Mouse (Mus musculus) lung, postnatal 10 days (tissue): Measurements from ENCODE around the gene Hist1h3g.
"Not testable (repeated sequence)": the region's sequence is repeated elsewhere in the genome, so short reads cannot be mapped to it uniquely, and the experiment has no call there.

Source experiments
- DNase-seq: peaks from one replicate; pipeline ENCODE4 v3.0.0; 2021

Hist1h3g gene

DNA sequence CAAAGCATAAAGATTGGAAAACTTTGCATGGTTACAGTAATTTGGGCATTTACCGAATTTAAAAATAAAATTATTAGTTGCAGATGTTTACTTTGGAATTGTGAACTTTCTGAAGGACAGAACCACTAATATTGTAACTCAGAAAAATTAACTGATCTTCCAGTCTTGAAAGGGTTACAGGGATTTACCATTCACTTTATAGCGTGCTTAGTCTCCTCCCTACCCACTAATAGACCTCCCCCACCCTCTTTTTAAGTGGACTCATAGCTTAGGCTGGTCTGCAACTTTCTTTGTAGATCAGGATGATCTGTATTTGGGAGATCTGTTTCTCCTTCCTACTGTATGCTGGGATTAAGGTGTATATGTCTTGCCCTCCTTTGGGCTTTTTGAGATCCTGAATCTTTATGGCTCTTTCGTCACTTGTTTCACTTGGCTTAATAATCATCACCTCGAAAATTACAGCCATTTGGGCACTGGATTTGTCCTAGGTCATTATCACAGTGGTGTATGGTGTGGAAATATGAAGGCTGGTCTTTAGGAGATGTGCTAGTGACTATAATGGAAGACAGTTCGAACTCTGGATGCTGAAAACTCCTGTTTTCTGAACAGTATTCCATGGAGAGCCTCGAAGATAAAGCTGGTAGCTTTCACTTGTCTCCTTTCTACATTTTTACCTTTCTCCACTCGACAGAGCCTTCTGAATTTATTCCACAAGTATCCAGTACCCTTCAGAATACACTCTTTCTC lies 1.0 kb downstream of the Hist1h3g start:
- DNase-seq: no peak

DNA sequence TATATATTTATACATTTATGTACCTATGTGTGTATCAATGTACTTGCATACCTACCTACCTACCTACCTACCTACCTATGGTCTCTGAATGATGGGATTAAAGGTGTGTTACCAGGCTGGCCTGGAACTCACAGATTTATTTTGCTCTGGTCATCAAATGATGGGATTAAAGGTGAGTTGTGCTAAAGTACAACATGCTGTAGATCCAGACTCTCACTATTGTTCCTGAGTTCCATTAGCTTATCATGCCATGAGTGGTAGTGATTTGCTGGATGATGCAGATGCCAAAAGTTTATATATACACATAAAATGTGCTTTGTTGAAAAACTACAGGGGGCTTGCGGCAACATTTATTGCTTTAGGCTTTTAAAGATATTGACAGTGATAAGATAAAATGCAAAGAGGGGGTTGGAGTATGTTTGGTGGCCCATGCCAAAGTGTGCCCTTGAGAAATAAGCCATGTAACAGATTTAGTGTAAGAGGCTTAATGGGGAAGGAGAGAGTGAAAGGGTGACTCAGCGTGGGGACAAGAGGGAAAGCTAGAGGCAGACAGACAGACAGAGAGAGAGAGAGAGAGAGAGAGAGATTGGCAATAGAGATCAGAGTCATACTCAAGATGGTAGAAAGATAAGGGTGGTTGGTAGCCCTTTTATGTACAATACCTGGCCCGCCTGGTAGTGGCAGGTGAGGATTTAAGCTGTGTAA lies 1.9 kb downstream of the Hist1h3g start:
- DNase-seq: no peak

DNA sequence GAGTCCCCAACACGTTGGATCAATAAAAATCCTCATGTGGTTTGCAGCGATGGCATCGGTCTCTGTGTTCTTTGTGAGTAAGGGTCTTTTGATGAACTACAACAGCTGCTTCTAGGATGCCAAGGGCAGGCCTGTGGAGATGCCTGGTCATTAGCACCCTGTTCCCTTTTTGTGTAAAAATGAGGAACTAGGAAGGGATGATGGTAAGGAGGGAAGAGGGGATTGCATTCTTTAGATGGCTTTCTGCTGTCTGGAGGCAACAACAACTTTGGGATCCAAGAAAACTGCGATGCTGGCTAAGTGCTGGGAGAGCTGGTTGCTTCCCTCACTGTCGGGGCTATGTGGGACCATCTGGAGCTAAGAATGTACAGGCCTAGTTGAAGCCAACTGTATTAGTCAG lies 3.0 kb downstream of the Hist1h3g start:
- no peak for DNase-seq

DNA sequence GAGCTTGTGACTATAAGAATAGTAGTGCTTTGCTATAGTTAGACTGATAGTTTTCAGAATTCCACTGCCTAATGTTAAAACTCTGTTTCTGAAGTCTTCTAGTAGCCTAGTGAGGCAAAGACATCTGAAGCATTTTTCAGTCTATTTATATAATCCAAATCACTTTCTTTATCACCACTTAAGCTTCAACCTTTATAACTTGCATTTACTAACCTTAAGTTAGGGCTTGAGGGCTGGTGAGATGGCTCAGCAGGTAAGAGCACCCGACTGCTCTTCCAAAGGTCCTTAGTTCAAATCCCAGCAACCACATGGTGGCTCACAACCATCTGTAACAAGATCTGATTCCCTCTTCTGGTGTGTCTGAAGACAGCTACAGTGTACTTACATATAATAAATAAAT lies 4.6 kb downstream of the Hist1h3g start:
- not testable (repeated sequence) for DNase-seq

DNA sequence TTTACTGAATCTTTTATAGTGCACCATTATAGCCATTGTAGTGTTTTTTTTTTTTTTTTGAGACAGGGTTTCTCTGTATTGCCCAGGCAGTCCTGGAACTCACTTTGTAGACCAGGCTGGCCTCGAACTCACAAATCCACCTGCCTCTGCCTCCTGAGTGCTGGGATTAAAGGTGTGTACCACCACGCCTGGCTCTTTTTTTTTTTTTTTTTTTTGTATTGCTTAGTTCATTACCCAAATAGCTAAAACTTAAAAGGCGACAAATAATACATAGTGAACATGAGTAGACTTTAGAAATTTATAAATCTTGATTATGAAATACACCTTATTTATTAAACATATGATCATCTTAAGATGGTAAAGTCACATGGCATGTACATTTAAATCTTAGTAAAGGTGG lies 6.3 kb downstream of the Hist1h3g start:
- no peak for DNase-seq

DNA sequence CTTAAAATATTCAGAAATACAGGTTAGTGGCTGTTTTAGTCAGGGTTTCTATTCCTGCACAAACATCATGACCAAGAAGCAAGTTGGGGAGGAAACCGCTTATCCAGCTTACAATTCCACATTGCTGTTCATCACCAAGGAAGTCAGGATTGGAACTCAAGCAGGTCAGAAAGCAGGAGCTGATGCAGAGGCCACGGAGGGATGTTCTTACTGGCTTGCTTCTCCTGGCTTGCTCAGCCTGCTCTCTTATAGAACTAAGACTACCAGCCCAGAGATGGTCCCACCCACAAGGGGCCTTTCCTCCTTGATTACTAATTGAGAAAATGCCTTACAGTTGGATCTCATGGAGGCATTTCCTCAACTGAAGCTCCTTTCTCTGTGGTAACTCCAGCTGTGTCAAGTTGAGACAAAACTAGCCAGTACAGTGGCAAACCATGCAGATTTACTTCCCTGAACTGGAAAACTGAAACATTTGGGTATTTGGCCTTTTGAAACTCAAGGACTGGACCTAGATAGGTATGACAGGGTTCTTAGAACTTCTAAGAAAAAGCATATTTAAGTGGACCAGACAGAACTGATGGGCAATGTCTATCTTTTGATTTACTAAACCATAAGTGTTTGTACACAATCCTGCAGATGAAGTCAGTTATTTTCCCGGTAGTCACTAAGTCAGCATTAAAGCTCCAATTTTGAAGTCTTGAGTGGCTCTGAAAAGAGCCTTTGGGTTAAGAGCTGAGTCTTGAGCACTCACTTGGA lies 7.2 kb downstream of the Hist1h3g start:
- not testable (repeated sequence) for DNase-seq

DNA sequence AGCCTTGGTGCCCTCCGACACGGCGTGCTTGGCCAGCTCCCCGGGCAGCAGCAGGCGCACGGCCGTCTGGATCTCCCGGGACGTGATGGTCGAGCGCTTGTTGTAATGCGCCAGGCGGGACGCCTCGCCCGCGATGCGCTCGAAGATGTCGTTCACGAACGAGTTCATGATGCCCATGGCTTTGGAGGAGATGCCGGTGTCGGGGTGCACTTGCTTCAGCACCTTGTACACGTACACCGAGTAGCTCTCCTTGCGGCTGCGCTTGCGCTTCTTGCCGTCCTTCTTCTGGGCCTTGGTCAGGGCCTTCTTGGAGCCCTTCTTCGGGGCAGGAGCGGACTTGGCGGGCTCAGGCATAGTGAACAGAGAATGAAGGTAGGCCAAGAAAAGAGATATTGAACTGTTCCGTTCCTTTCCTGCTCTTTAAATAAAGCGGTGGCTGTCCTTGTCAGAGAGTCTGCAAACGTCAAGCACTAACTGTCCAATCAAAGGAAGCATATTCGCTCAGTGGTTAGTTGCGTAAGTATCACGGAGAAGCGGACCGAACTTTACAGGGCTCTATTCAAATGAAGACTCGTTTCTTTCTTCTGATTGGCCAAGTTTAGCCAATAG lies 7.9 kb downstream of the Hist1h3g start, which contains the start of gene Hist1h2bh:
Gene Hist1h2bh, minus strand, starts transcription at position 394 of the 609 bp plus-strand sequence.
- peak; percentile 81 for DNase-seq

DNA sequence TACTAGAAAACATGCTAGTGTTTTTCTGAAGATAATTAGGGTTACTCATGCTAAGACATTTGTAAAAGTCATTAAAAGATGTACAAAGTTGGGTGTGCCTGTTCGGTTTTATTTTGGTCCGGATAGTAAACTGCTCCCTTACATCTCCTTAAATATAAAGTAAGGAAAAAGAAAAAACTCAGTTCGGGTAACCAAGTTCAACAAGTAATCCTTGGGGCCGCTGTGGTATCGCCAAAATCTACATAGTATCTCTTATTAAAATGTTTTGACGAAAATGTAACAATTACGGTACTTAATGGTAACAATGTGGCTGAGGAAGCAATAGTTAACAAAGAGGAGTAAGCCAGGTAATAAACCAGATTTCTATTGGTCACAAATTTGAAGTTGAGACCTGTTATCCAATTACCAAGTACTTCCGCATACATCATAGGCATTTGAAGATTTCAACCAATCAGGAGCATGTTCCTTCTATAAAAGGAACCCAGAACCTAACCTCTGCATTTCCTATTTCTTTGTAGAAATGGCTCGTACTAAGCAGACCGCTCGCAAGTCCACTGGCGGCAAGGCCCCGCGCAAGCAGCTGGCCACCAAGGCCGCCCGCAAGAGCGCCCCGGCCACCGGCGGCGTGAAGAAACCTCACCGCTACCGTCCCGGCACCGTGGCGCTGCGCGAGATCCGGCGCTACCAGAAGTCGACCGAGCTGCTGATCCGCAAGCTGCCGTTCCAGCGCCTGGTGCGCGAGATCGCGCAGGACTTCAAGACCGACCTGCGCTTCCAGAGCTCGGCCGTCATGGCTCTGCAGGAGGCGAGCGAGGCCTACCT lies 9.0 kb downstream of the Hist1h3g start, which contains the start of gene Hist1h3f:
Gene Hist1h3f, plus strand, starts transcription at position 88 of the 822 bp plus-strand sequence.
- DNase-seq: peak; percentile 84

DNA sequence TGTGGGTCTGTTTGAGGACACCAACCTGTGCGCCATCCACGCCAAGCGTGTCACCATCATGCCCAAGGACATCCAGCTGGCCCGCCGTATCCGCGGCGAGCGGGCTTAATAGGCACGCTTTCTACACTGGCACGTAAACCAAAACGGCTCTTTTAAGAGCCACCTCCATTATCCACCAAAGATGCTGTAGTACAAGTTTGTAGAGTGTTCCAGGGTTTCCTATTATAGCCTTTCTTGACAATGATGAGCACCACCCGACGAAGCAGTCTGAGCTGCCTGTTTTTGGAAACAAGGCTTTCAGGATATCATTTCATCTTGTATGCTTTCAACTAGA lies 9.5 kb downstream of the Hist1h3g start:
- not testable (repeated sequence) for DNase-seq

DNA sequence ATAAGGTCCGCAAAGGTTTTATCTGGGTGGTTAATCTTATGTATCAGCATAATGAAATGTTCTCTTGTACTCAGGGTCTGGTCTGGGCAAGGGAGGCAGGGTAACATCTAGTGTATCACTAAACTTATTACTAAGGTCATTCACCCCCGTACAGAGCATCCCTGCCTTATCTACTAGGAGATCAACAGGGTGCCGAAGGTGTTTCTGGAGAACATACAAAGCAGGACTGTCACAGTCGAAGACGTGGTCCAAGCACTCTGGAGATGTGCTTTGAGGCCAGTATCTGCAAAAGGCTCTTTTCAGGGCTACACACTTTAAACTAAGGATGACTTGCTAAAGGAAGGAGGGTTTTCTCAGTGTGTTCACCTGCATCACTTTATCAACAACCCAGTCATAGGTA lies 11.5 kb downstream of the Hist1h3g start:
- no peak for DNase-seq

DNA sequence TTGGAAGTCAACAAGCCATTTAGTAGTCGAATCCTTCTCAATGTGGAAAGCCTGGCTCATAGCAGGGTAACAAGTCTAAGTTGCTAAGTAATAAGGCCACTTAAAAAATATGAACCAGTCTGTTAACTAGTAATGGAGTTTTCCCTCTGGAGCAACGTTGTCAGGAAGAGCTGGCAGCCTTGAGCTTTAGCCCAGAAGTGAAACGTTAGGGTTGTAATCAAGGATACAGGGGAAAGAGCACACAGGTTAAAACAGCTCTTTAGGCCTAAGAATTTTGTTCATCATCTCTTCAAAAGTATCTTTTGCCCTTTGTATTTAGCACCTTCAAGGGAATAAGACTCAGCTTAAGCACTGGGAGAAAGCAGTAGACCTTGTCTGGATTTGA lies 15.5 kb downstream of the Hist1h3g start:
- no peak for DNase-seq

DNA sequence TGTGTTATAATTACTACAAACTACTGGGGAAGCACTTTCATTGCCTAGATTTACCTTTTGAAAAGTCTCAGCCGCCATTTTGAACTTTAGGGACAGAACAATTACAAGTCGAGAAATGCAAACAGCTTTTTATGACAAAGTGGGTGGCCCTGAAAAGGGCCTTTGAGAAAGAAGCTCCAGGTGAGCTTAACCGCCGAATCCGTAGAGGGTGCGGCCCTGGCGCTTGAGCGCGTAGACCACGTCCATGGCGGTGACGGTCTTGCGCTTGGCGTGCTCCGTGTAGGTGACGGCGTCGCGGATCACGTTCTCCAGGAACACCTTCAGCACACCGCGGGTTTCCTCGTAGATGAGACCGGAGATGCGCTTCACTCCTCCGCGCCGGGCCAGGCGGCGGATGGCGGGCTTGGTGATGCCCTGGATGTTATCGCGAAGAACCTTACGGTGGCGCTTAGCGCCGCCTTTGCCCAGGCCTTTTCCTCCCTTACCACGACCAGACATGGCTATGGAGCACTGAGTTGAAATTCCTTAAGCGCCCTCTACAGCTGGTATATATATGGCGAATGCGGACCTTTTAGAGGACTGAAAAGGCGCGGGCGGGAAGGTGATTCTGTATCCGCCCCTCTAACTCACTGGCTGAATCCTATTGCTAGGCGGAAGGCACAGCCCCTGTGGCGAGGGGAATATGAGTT lies 16.1 kb downstream of the Hist1h3g start, which contains the start of gene Hist1h4f:
Gene Hist1h4f, minus strand, starts transcription at position 503 of the 689 bp plus-strand sequence.
- DNase-seq: peak; percentile 93

DNA sequence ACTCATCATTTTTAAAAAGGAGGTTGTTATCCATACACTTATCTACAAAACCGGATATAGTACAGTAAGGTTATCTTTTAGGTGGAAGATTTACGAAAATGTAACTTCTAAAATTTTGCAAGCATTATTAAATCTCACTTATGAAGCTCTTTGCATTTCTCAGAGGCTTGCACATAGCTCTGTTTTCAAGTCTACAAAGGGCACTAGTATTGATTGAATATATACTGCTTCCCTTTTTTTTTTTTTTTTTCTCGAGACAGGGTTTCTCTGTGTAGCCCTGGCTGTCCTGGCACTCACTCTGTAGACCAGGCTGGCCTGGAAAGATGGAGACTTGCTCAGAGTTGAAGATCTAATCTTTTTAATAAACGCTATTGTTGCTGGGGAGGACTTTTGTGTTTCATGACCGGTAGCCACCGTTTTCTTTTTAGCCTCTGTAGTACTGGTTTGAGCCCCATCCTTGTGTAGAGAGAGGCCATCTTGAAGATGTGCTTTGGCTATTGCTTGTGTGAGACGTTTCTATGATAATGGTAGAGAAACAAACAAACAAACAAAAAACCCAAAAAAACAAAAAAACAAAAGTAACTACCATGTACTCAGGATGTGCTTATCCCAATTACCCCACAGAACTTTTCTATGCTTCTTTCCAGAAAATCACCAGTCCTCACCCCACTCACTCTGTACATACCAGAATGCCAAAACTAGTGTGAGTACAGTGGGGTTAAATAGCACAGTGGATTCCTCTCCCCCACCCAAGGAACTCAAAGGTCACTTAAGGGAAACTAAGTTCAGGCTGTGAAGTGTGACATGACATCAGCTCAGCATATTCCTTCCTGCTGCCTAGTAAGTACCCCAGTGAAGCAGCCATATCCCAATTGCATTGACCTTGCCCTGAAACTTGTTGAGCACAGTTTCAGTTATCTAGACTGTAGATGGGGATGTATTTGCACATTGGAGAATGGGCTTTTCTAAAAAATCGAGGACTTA lies 17.0 kb downstream of the Hist1h3g start:
- DNase-seq: no peak

DNA sequence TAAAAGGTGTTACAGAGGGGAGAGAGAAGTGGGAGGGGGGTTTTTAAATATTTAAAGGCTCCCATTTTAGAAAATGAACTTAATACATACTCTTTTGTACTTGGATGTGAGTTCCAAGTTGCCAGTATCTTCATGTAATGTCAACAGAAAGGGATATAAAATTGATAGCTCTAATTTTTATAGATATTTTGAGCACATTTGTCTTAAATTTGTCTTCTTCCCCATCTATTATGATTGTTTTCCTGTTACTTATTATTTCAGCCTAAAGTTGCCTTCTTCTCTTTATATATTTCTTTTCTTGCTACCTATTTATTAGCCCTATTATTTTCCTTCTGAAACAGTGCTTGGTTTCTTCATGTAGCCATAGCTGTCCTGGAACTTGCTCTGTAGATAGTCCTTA lies 17.7 kb downstream of the Hist1h3g start, which contains the start of gene Hist1h1d:
Gene Hist1h1d, plus strand, starts transcription at position 301 of the 400 bp plus-strand sequence.
- DNase-seq: no peak

DNA sequence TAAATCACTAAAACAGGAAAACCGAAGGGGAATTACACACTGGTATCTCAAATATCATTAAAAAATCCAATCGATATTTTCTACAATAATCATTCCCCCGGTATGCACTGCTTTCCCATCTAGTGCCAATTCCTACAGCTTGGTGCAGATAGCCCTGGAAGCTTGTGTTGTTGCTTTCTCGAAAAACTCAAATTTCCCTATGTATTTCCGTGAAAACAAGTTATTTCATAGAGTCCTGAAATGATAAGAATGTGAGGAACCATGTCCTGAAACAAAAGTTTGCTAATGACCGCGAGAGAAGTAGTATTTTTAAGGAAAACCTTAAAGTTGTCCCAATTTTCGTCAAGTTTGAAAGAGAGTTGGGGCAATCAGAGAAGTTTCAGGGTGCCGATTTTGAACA lies 19.2 kb downstream of the Hist1h3g start:
- no peak for DNase-seq

DNA sequence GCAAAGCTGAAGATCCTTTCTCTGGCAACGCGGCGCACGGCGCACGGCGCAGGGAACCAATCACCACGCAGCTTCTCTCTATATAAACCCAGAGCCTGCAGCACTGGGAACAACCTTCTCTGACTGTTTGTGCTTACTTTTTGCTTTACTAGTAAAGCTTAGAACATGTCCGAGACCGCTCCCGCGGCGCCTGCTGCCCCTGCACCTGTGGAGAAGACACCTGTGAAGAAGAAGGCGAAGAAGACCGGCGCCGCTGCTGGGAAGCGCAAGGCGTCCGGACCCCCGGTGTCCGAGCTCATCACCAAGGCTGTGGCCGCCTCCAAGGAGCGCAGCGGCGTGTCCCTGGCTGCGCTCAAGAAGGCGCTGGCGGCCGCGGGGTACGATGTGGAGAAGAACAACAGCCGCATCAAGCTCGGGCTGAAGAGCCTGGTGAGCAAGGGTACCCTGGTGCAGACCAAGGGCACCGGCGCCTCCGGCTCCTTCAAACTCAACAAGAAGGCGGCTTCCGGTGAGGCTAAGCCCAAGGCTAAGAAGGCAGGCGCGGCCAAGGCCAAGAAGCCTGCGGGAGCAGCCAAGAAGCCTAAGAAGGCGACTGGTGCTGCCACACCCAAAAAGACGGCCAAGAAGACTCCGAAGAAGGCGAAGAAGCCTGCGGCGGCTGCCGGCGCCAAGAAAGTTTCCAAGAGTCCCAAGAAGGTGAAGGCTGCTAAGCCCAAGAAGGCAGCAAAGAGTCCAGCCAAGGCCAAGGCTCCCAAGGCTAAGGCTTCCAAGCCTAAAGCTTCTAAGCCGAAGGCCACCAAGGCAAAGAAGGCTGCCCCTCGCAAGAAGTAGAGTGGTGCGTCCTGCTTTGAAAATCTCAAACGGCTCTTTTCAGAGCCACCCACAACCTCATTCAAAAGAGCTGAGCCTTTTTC lies 20.0 kb downstream of the Hist1h3g start:
- DNase-seq: peak; percentile 82

DNA sequence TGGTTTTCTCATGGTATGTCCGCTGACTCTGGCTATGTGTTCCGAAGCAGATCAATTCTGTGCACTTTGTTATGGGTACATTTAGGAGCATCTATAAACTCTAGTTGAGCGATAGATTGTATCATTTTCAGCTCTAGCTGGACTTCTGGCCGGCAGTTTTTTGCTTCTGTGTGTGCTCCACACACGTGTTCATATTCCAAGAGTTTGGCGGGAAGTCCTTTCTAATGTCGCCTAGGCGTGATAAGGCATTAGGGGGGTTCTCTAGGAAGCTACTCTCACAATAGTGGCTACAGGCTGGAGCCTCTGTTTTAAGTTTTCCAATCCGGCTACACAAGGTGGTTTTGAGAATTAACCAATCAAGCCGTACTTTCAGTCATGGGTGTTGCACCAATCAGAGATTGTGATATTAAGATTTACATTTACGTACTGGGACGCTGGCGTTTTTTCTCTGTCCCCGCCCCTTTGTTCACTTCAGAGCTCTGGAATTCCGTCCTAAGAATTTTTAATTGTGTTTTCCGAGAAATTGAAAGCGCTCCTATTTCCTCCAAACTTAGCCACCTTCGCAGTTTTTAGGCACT lies 20.7 kb downstream of the Hist1h3g start:
- peak; percentile 87 for DNase-seq

DNA sequence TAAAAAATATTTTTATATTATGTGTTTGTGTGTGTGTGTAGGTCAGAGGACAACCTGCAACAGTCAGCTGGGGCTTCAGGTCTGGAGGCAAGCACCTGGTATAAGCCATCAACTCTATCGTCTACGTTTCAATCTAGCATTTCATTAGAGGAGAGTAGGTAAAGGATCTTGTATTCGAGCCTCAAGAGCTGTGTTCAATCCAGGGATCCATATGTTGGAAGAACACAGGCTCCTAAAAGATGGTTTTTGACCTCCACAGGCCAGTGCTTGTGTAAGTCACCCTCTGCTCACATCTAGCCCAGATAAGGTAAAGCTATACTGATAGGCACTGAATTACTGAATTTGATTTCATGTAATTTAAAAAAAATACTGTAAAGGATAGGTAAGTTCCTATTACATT lies 21.7 kb downstream of the Hist1h3g start:
- DNase-seq: no peak

DNA sequence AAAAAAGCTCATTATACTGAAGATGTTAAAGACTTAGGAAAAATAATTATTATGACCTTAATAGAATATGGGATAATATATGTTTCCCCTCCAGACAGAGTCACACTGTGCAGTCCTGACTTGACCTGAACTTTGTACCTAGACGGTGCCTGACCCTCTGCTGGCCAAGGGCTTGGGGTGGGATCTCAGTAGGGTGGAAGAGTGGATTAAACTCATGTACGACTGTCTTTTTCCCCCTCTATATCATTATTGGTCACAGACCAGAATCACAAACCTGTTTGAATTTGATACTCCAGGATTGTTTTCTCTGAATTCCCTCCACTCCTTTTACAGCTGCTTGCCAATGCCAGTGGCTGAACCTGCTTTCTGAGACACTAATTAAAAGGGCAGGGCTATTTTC lies 25.5 kb downstream of the Hist1h3g start:
- not testable (repeated sequence) for DNase-seq
